Mouse (Mus musculus) frontal cortex, adult 2 months (tissue): ENCODE results near the gene Cd63. TPM values are rescaled to one million over a fixed set of nuclear protein-coding genes. Genes with fewer than 3 reads are reported as not detected.

Source experiments
- DNase-seq, 2 experiments: peaks; one replicate each; pipeline ENCODE4 v3.0.0; 2022; ENCODE audit warnings: low spot score in 1 of 2; ENCODE audit errors: extremely low spot score in 1 of 2
- polyA plus RNA-seq: library from polyadenylated mRNA; depleted of rRNA; stranded (reverse); fragments of >200 nt; gene quantifications from 2 replicates; pipeline ENCODE4 v1.2.3, GENCODE M21; 2012; rRNA removed

Gene Cd63
- polyA plus RNA-seq = 82.7 and 95.6 TPM in 2 replicates

DNA sequence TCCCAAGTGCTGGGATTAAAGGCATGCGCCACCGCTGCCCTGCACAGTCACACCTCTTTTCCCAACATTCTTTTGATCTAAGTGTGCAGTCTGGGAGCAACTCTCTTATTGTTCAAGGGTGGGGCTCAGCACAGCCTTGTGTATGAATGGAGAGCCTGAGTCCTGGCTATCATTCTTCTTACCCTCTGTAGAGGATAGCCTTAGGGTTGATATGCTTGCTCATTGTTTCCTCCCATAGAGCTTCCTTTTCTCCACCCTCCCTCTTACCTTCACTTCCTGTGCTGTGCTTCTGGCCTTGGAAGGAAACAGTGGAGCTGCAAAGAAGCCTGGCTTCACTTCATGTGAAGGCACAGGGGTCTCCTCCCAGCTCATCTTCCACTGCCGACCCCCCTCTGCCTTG, at the start of gene Cd63:
TSS of gene Cd63 (plus strand) at position 292 of the 400 bp plus-strand sequence.
- DNase-seq = no peak

DNA sequence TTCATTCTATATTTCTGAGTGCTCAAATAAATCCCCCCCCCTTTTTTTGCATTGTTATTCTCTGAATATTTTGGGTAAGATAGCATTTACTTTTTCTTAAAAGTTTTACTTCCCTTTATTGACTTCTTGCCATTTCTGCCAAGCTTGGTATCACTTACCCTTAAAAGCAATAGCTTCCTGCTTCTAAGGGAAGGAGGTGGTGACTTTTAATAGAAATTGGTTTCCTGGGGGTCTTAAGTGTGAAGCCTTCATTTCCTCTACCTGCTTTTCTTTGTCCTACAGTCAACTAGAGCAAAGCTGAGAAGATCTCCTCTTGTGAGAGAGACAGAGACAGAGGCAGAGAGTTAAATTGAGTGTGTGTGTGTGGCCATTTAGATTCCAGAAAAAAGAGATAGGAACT, 39.6 kb upstream of the Cd63 start:
- no peak for DNase-seq

DNA sequence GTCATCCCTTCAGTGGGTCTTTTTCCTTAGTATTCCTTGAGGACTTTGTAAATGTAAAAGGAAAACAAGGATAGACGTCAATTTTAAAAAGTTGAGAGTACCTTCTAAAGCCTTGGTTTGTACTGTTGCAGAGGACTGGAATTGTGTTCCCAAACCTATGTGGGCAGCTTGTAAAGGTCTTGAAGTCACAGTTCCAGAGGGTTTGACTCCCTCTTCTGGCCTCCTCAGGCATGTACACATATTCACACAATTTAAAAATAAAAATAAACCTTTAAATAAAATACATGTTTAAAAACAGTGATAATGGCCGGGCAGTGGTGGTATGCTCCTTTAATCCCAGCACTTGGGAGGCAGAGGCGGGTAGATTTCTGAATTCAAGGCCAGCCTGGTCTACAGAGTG, 34.7 kb upstream of the Cd63 start:
- DNase-seq = no peak

DNA sequence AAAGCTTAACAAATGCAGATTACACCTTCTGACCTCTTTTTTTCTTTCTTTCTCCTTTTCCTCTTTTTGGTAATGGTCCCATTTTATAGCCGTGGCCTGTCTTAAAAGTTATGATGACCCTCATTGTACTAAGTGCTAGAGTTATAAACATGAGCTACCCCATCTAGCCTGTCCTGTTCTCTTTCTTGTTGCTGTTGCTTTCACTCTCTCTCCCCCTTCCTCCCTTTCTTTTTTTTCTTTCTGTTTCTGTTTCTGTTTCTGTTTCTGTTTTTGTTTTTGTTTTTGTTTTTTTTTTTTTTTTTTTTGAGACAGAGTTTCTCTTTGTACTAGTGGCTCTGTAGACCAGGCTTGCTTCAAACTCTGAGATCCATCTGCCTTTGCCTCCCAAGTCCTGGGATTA, 34.3 kb upstream of the Cd63 start:
- no peak for DNase-seq

DNA sequence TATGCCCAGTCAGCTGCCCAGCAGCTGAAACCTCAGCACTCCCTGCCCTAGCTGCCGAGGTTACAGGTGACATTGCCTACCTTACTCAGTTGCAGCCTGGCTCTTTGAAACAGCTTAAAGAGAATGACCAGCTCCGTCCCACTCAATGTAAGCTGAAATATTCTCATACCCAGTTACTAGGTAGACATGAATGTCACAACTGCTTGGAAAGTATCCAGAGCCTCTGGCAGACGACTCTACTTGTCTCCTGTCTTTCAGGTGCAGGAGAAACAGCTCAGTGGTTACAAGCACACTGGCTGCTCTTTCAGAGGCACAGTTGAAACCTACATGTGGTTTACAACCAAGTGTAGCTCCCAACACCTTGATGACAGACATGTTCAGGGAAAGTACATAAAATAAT, 30.4 kb upstream of the Cd63 start:
- DNase-seq = no peak

DNA sequence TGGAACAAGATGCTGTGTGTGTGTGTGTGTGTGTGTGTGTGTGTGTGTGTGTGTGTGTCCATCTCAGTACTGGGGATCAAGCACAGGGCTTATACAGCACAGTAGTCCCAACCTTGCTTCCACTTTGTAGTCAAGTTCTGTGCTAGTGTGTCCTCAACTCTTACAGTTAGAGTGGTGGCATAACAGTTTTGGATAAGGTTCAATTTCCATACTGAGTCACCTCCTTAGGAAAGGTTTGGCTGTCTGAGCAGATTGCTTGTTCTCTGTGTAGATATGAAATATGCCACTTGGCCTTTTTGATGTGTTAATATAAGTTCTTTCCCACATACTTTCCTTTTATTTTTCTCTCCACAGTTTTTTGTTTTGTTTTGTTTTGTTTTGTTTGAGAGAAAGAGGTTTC, 22.5 kb upstream of the Cd63 start:
- no peak for DNase-seq

DNA sequence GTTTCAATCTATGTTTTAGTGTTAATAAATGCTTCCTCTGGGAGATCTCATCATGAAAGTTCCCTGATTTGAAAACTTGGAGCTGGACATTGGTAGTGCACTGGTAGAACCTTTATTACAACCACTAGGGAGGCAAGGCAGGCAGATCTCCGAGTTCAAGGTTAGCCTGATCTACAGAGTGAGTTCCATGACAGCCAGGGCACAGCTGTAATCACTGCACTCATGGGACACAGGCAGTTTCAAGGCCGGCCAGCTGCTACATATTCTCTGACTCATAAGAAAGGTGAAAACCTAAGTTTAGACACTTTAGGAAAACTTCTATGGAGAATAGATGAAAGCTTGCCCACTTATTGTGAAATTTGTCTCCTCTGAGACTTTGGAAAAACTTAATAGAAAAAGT, 22.0 kb upstream of the Cd63 start:
- no peak for DNase-seq

DNA sequence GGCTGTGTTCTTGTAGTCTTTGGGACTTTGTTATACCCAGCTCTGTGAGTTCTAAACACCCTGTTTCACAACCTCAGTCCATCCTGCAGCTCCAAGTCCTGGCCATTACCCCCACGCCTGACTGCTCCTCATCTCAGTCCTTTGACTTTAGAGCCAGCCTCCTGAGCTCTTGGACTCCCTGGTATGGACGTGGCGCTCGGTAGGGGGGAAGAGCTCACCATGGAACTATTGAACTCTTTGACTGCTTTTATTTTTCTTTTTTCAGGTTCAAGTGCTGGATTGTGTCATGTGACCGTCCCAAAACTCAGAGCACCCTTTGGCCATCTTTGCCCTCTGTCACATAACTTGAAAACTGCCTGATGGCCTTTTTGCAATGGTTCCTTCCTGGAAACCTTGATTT, 18.7 kb upstream of the Cd63 start:
- DNase-seq = no peak

DNA sequence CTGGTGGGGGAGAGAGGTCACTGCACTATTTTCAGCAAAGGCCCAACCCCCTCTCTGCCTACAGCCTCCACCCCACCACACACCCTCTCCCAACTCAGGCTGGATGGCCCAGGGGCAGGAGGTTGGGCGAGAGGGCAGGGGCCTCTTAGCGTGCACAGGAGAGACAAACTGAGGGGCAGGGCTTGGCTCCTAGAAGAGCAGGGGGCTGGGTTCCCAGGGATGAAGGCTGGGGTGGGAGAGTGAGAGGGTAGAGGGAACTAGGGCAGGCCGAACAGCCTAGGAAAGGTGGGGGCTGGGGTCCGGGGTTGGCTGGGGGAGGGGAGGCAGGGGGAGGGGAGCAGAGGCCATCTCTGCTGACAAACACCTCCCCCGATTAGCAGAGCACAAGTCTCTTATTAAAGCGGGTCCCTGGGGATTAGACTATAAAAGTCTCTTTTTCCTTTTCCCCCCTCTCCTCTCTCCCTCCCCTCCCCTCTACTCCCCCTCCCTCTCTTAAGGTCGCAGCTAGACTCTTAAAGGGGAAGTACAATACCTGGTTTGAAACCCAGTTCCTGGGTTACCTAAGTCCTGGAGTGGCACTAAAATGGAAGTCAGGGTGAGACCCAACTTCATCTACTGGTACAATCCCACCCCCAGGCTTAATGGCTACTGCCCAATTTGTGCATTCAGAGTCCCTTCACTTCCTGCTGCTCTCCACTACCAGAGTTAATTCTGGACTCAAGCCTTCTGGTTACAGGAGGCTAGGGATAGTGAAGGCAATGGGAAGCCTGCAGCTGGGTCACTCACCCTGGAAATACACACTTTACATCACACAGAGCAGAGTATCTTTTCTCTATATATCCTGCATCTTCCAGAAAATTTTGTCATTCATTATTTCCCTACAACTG, 11.6 kb upstream of the Cd63 start:
- DNase-seq = no peak

DNA sequence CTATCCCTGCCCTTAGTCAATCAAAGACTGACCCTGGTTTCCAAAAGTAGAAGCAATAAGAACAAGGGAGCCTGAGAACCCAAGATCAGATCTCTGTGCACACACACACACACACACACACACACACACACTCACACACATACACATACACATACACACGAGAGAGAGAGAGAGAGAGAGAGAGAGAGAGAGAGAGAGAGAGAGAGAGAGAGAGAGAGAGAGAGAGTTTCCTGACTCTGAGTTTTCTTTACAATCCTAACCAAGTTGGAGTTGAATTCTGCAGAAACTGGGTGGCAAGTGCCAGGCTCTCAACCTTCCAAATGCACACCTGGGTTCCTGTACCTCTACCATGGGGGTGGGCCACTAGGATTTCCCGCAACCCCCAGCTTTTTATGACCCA, 10.9 kb upstream of the Cd63 start:
- DNase-seq = no peak

DNA sequence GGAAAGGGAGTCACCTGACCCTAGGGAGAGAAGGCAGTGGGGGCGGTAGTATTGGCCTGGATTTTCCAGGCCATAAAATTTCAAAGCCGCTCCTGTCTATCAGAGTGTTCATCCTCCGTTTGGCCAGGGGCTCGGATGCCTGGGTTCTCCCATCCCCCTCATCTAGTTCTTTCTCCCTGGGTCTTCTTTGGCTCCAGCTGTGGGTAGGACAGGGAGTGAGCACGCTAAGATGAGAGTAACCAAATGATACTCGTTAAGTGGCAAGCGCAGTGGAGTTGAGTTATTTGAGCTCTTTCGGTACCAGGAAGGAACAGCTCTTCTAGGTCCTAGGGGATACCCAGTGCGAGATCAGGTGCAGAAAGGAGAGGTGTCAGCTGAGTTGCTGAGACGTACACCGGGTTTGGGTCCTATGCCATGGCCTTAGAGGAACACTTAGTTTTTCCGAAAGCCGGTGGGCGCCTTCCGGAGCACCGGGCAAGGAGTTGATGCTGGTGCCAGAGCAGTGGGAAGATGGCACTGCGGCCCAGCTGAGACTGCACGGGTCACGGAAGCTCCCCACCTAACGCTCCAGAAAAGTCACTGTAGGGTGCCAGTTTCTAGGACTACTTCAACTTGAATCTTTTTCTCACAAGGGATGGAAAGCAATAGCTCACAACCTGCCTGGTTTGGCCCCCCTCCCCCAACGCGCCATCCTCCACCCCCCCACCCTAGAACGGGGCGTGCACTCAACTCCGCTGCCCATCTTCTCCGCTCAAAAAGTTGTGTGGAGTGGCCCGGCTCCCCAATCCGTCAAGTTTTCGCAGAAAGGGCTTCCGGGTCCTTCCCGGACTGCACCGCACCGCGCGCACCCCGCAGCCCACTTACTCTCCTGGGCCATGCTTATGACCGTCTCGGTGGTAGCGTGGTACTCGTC, 10.2 kb upstream of the Cd63 start:
- no peak for DNase-seq

DNA sequence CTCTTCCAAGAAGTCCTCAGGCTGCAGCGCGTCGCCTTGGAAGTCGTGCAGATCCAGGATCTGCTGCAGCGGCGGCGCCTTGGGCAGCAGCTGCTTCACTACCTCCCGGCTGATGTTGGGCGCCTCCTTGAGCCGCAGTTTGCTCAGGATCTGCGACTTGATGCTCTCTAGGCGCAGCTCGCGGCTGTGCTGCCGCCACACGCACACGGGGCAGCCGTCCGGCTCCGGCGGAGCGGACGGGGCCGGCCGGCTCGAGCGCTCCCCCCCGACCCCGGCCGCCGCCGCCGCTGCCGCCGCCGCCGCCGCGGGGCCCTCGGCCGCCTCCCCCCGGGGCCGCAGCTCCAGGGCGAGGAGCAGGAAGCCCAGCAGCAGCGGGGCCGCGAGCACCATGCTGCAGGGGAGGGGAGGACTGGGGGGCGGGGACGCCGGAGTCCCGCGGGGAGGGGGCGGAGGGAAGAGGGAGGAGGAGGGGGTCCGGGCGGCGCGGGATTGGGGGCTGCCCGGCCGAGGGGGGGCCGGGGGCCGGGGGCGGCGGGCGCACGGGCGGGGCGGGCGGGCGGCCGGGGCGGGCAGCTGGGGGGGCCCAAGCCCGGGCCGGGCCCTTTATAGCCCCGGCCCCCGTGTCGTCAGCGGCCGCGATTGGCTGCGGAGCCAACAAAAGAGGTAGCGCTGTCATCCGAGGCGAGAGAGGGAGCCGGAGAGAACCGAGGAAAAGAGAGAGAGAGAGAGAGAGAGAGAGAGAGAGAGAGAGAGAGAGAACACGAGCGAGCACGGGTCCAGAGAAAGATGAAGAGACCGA, 9.3 kb upstream of the Cd63 start, which contains the start of gene Gdf11:
TSS of gene Gdf11 (minus strand) at position 423 of the 799 bp plus-strand sequence.
- peak in 1 of 2 experiments; percentile 53 for DNase-seq

DNA sequence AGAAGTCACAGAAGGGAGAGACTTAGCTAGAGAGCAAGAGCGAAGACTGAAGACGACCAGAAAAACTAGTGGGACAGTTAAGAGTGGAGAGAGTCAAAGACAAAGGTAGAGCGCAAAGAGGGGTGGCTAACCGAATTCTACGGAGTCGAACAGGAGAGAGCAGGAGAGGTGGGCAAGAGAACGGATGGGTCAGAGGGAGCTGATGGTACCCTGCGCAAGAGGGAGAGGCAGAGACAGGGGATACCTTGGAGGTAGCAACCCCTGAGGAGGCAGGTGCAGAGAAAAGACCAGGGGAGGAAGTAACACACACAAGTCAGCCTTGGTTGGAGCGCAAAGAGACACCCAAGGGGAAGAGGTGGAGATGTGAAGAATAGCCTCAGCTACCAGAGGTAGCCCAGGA, 8.5 kb upstream of the Cd63 start:
- no peak for DNase-seq

DNA sequence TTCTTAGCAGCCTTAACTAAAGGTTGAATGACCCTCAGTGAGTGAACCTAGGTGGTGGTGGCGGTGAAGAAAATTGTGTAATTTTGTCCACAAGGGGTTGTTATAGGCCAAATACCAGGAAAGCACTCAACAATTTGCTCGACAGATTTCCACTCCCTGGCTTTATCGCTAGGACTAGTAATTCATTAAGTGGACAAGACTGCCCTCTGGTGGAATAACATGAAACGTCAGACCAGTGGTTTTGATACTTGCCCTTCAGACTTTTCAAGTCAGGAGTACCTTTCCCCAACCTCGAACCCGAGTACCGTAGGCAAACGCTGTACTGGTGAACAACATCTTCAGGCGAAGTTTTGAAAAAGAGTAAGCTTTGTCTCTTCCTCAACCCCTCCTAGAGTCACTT, 5.4 kb upstream of the Cd63 start:
- peak; percentile 56 to 94 for DNase-seq

DNA sequence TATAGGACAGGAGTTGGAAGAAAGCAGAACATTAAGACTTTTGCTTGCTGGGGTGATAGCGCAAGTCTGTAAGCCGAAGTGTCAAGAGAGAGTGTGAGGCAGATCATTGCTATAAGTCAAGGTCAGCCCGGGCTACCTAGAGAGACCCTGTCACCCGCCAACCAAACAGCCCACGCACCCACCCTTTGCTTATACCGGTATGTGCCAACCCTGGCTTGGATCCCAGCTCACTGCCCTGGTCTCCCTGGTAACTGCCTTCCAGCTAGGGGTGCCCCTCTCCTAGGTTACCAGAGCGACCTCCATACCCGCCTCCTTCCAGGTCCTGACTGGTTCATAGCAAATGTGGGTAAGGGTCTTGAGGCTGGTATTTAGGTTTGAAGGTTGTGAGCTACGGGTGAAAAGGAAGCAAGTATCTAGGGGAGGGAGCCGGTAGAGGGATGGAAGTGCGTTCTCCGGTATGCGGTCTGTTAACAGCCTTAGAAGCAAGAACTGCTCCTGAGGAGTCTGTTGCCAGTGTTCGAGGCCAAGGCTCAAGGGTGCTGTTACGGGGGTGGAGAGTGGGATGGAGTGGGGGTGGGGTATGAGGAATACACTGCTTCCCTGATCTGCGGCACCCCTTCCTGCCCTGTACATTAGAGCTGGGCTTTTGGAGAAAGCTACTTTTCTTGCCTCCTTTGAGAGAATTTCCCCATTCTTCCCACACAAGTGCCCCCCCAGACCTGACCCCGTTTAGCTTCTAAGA, 4.7 kb upstream of the Cd63 start:
- DNase-seq = peak in 1 of 2 experiments; percentile 53

DNA sequence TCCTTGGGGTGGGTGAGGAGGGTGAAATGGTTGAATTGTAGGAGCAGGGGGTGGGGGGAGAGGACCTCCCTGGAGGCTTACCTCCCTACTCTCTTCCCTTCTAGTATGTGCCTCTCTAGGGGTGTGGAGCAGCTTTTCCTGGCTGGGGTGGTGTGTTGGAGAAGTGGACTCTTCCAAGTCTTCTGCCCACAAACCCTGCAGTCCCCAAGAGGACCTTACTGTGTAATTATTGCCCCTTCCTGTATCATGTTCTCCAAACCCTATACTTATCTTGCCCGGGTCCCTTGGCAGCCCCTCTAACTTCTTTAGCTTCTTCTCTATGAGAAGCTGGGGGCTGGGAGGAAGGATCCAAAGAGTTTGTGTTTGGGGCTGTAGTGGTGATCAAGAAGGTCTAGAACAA, 4.0 kb upstream of the Cd63 start:
- DNase-seq = no peak

DNA sequence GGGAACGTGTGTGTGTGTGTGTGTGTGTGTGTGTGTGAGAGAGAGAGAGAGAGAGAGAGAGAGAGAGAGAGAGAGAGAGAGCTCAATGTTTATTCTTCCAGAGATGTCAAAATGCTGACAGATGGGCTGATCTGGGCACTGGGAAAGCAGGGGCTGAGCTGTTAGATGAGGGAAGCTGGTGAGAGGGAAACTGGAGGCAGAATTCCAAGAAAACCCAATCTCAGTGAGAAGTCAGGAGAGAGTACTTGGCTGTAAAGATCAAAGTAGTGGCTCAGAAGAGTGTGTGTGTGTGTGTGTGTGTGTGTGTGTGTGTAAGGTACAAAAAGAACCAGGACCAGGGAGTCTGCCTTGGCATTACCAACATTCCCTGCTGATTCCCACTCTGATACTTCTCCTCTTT, 3.3 kb upstream of the Cd63 start:
- peak in 1 of 2 experiments; percentile 62 for DNase-seq

DNA sequence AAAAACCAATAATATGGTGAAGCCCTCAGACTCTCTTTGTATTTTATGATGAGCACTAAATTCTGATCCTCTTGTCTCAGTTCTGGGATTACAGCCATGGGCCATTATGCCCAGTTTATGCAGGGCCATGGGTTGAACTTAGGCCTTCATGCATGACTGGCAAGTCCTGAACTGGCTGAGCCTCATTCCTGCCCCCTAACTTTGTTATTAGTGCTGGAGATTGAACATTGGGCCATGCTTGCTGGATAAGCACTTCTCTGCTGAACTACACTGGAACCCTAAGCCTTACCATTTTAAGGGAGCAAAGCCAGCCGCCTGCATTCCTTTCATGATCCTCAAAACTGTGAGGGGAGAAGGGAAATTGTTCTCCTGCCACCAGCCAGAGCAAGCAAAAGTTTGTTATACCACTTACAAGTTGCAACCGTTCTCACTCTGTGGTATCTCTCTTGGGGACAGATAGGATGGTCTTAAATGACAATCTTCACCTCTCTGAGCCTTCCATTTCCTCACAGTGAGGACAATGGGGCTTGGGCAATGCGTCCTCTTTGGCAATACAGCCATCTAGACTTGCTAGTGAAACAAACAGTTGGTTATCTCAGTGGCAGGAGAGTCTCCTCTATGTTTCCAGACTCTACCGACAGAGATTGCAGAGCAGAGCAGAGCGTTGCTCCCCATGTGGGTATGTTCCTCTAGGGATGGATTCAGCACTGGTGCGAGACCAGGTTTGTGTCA, 864 bp upstream of the Cd63 start:
- DNase-seq = no peak

DNA sequence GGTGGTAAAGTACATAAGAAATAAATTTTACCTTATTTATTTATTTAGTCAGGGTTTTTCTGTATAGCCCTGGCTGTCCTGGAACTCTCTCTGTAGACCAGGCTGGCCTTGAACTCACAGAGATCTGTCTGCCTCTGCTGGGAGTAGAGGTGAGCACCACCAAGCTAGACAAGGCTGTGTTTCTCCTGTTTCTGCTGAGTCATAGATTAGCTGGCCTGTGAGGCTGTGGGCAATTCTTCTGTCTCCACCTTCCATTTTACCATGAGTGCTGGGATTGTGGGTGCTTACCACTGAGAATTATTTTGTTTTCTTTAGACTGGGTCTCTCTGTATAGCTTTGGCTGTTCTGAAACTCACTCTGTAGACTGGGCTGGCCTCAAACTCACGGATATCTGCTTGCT, 620 bp downstream of the Cd63 start:
- DNase-seq = no peak
